Mouse (Mus musculus) CH12.LX (cell line): ENCODE measurements around the gene Cox15. TPM values are rescaled to one million over a fixed set of nuclear protein-coding genes. Genes with fewer than 3 reads are reported as not detected.

ENCODE experiments used
- DNase-seq: peaks from one replicate; pipeline ENCODE4 v3.0.0-alpha.2; 2013; ENCODE audit errors: extremely low read depth
- H3K27ac ChIP-seq: 2 replicates; pipeline ENCODE4 v1.5.1; 2012; ENCODE audit warnings: low read depth, mild to moderate bottlenecking, control low read depth, moderate library complexity; ENCODE audit not compliant: insufficient read depth
- H3K27me3 ChIP-seq: replicated peaks from 2 replicates; pipeline ENCODE3; 2012; ENCODE audit warnings: inconsistent platforms
- H3K36me3 ChIP-seq, 2 experiments: replicated peaks in 1 of 2; 2 replicates each; pipeline versions ENCODE3 to v1.6.1; 2012; ENCODE audit warnings: inconsistent platforms in 1 of 2, low read length in 1 of 2, mild to moderate bottlenecking in 1 of 2, mixed read lengths in 1 of 2, moderate library complexity in 1 of 2; ENCODE audit not compliant: control insufficient read depth in 1 of 2, insufficient read depth in 1 of 2
- H3K4me1 ChIP-seq, 2 experiments: 2 replicates each; pipeline ENCODE4 v1.6.1; 2012; ENCODE audit warnings: inconsistent platforms in 1 of 2, moderate library complexity in 1 of 2; ENCODE audit not compliant: insufficient read depth in 2 of 2, control insufficient read depth in 1 of 2
- H3K4me2 ChIP-seq: 2 replicates; pipeline ENCODE4 v1.6.1; 2012; ENCODE audit warnings: low read depth, mild to moderate bottlenecking, control low read depth; ENCODE audit not compliant: poor library complexity, insufficient read depth, severe bottlenecking
- H3K4me3 ChIP-seq, 3 experiments: fragments of 150-350 bp in 1 of 3; sonication (generic) in 1 of 3; replicated peaks in 1 of 3; 2 replicates each; pipeline versions ENCODE3 to v1.5.1; 2011 to 2012; ENCODE audit warnings: low read depth in 2 of 3, low read length in 2 of 3, mild to moderate bottlenecking in 2 of 3, moderate library complexity in 2 of 3, control low read depth in 1 of 3, improper control_type of control experiment in 1 of 3, inconsistent platforms in 1 of 3, mixed read lengths in 1 of 3; ENCODE audit not compliant: poor library complexity in 1 of 3
- H3K79me2 ChIP-seq: replicated peaks from 2 replicates; pipeline ENCODE4 v1.6.1; 2012; ENCODE audit warnings: mild to moderate bottlenecking, moderate library complexity; ENCODE audit not compliant: control insufficient read depth, poor library complexity, insufficient read depth, severe bottlenecking; ENCODE audit errors: extremely low read depth
- H3K9ac ChIP-seq: 2 replicates; pipeline ENCODE4 v1.6.1; 2012; ENCODE audit warnings: low read depth, mild to moderate bottlenecking, control low read depth, moderate library complexity; ENCODE audit not compliant: insufficient read depth
- H3K9me3 ChIP-seq: replicated peaks from 2 replicates; pipeline ENCODE3; 2012; ENCODE audit warnings: low read length, inconsistent platforms, mixed read lengths
- CHD1 ChIP-seq: IDR thresholded peaks from 2 replicates; pipeline ENCODE4 v1.6.1; 2012; ENCODE audit warnings: low read depth, low read length, improper control_type of control experiment, inconsistent platforms
- CTCF ChIP-seq, 2 experiments: IDR thresholded peaks in 1 of 2; conservative IDR thresholded peaks in 1 of 2; 2 replicates each; pipeline ENCODE4 v1.5.1; 2011 to 2012; ENCODE audit warnings: low read depth in 2 of 2, low read length in 2 of 2, improper control_type of control experiment in 1 of 2, inconsistent platforms in 1 of 2, mild to moderate bottlenecking in 1 of 2, moderate library complexity in 1 of 2
- EP300 ChIP-seq: IDR thresholded peaks from 2 replicates; pipeline ENCODE4 v1.6.1; 2011; ENCODE audit warnings: low read length, improper control_type of control experiment
- HCFC1 ChIP-seq: IDR thresholded peaks from 2 replicates; pipeline ENCODE4 v1.6.1; 2012; ENCODE audit warnings: low read depth, mild to moderate bottlenecking, inconsistent platforms, low read length, improper control_type of control experiment
- MAFK ChIP-seq: IDR thresholded peaks from 2 replicates; pipeline ENCODE4 v1.6.1; 2011; ENCODE audit warnings: low read length, improper control_type of control experiment; ENCODE audit not compliant: insufficient replicate concordance
- MEF2A ChIP-seq: IDR thresholded peaks from 2 replicates; pipeline ENCODE4 v1.6.1; 2014; ENCODE audit warnings: low read depth, mild to moderate bottlenecking, inconsistent platforms, low read length, improper control_type of control experiment, borderline replicate concordance
- NRF1 ChIP-seq: IDR thresholded peaks from 2 replicates; pipeline ENCODE4 v1.6.1; 2014; ENCODE audit warnings: low read depth, mild to moderate bottlenecking, inconsistent platforms, low read length, improper control_type of control experiment, moderate library complexity
- POLR2A ChIP-seq: IDR thresholded peaks from 2 replicates; pipeline ENCODE4 v1.6.1; 2011; ENCODE audit warnings: low read depth, mild to moderate bottlenecking, improper control_type of control experiment, low read length
- SMC3 ChIP-seq: IDR thresholded peaks from 2 replicates; pipeline ENCODE4 v1.6.1; 2011; ENCODE audit warnings: low read depth, low read length, improper control_type of control experiment
- TBP ChIP-seq: conservative IDR thresholded peaks from 2 replicates; pipeline ENCODE4 v1.6.1; 2011; ENCODE audit warnings: low read depth, low read length, improper control_type of control experiment
- UBTF ChIP-seq: IDR thresholded peaks from 2 replicates; pipeline ENCODE4 v1.6.1; 2012; ENCODE audit warnings: low read depth, mild to moderate bottlenecking, inconsistent platforms, low read length, improper control_type of control experiment, moderate library complexity
- ZC3H11A ChIP-seq: IDR thresholded peaks from 2 replicates; pipeline ENCODE4 v1.6.1; 2012; ENCODE audit warnings: low read depth, mild to moderate bottlenecking, inconsistent platforms, low read length, improper control_type of control experiment
- ZMIZ1 ChIP-seq: IDR thresholded peaks from 2 replicates; pipeline ENCODE4 v1.6.1; 2012; ENCODE audit warnings: low read depth, mild to moderate bottlenecking, inconsistent platforms, low read length, improper control_type of control experiment
- ZNF384 ChIP-seq: IDR thresholded peaks from 2 replicates; pipeline ENCODE4 v1.6.1; 2012; ENCODE audit warnings: low read depth, low read length, improper control_type of control experiment, inconsistent platforms
- dilution Hi-C: fragments of 300-500 bp; cut with MboI; formaldehyde crosslinking; loops from 2 replicates; pipeline ENCODE4 v1.14.3; 2020; ENCODE audit warnings: low sequenced_read_pairs; ENCODE audit not compliant: extremely low pct_unique_long_range_greater_than_20kb, extremely low pct_ligation_motif_present
- in situ Hi-C: fragments of 300-500 bp; cut with MboI; formaldehyde crosslinking; loops from 3 replicates; pipeline ENCODE4 v1.14.3; 2019; ENCODE audit warnings: low sequenced_read_pairs, low pct_ligation_motif_present, low pct_unique_long_range_greater_than_20kb, mixed read lengths
- polyA plus RNA-seq: library from polyadenylated mRNA; unstranded; fragments of >175 nt; gene quantifications from 2 replicates; pipeline ENCODE4 v1.2.1, GENCODE M21; 2012; ENCODE audit warnings: low read depth; ENCODE audit not compliant: insufficient read length
- total RNA-seq, 2 experiments: library from RNA; depleted of rRNA; stranded (reverse); fragments of 300-350 nt in 1 of 2; fragments of >200 nt in 1 of 2; gene quantifications; 2 replicates each; pipeline ENCODE4 v1.2.3; 2012 to 2014

The Cox15 gene
- total and polyA plus RNA-seq, 3 experiments, result 17.4 to 26.9 (median 18.1) TPM

DNA sequence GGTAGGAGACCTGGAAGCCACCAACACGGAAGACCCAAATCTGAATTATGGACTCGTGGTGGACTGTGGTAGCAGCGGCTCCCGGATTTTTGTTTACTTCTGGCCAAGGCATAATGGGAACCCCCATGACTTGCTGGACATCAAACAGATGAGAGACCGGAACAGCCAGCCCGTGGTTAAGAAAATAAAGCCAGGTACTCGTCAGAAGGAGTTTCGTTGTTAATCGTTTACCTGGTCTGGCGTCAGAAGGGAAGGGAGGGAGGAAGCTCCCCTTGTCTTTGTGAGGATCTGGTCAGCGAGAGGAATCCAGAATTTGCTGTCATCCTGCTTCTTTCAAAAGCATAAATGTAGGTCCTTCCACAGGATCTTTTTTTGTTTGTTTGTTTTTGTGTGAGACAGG lies 48.6 kb downstream of the Cox15 start:
- TF ChIP-seq CHD1 (no peak), HCFC1 (no peak), SMC3 (no peak), ZNF384 (no peak)
- no peak for DNase-seq
- H3K36me3 ChIP-seq, result peaks cover 25 to 68% of the 10 kb centered on the region in 2 experiments
- in situ Hi-C loops, result no loop called here
- H3K4me2 ChIP-seq, result no peak overlapping the region
- no peaks in the 10 kb centered on the region for H3K27me3 ChIP-seq
- H3K4me3 ChIP-seq, result no peak overlapping the region
- no peak overlapping the region for H3K27ac ChIP-seq
- peaks cover under 1 to 7% of the 10 kb centered on the region in 2 experiments; a peak in 1 of 4 replicates for H3K4me1 ChIP-seq
- no peaks in the 10 kb centered on the region for H3K79me2 ChIP-seq
- dilution Hi-C loops, result no loop called here
- H3K9ac ChIP-seq, result no peak overlapping the region
- H3K9me3 ChIP-seq, result peaks cover 2% of the 10 kb centered on the region

GRCm38 (mm10) chr19:43699763-43700155 lies 53.0 kb downstream of the Cox15 start:
- Histone ChIP-seq H3K27me3 (no peaks in the 10 kb centered on the region), H3K4me1 (peaks cover 0 to 7% of the 10 kb centered on the region in 2 experiments; a peak in 1 of 4 replicates), H3K9me3 (peaks cover 2% of the 10 kb centered on the region), H3K4me3 (no peak overlapping the region), H3K27ac (no peak overlapping the region), H3K36me3 (peaks cover 10 to 56% of the 10 kb centered on the region in 2 experiments), H3K9ac (no peak overlapping the region), H3K4me2 (no peak overlapping the region), H3K79me2 (no peaks in the 10 kb centered on the region)
- dilution Hi-C loops (no loop called here), in situ Hi-C loops (no loop called here)
- TF ChIP-seq ZC3H11A, result no peak
- TF ChIP-seq CHD1, result no peak
- TF ChIP-seq ZMIZ1, result no peak
- TF ChIP-seq TBP, result no peak
- TF ChIP-seq POLR2A, result no peak
- no peak for TF ChIP-seq EP300
- TF ChIP-seq MEF2A, result no peak
- TF ChIP-seq SMC3, result no peak
- TF ChIP-seq UBTF, result no peak
- TF ChIP-seq CTCF (conservative IDR thresholded peaks at IDR 0.05 in 1 of 2, IDR thresholded peaks at IDR 0.05 in 1 of 2; ENCODE audit: low read depth in 2 of 2, low read length in 2 of 2), result no peak
- TF ChIP-seq MAFK, result no peak
- TF ChIP-seq NRF1, result no peak
- TF ChIP-seq ZNF384, result no peak
- DNase-seq, result no peak
